Mouse (Mus musculus): ENCODE results near the gene Wnt16. TPM values are rescaled to one million over a fixed set of nuclear protein-coding genes. Genes with fewer than 3 reads are reported as not detected.

Gene Wnt16
- total and polyA plus RNA-seq, 3 experiments = 10.9 to 71.1 (median 15.9) TPM

DNA sequence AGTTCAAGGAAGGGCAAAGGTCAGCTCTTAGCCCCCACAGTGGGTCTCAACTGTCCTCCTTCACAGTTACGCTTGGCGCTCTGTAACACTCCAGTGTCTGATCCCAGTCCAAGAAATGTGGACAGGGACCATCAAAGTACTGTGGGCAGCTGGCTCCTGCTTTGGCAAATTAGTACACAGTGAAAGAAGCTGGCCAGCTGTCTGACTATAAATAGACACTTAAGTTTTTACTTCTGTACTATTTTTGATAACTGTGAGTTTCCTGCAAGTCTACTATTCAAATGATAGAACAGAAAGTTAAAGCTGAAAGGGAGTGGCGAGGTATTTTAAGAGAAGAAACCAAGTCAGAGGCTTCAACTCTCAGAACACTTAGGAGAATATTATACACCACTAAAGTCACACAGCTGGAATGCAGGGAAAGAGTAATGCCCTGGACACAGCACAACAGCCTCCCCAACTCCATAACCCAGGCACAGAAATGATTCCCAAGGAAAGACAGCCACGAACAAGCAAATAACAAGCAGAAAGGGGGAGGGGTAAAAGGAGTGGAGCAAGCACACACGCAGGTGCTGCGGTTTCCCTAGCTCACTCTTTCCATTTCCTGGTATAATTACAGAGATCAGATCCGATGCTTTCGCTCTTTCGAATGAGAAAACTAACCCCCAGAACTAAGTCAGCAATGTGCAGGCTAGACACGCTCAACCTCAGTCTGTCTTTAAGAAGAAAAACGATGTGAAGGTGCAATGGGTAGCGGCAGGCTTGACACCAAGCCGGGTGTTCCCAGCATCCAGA, 42.3 kb downstream of the Wnt16 start:
- peak overlapping the region in 2 of 3 experiments; percentile 26 to 43 for H3K4me3 ChIP-seq (replicated peaks in 1 of 3; ENCODE audit: low read depth in 2 of 3, low read length in 2 of 3, poor library complexity in 1 of 3)
- no peak for TF ChIP-seq ZC3H11A (IDR thresholded peaks at IDR 0.05; ENCODE audit: low read depth, low read length)
- peak; percentile 80; the same call in 1 of the 2 replicates for TF ChIP-seq JUND (conservative IDR thresholded peaks at IDR 0.05; ENCODE audit: low read depth, low read length)
- TF ChIP-seq UBTF (IDR thresholded peaks at IDR 0.05; ENCODE audit: low read depth, low read length) = no peak
- peak; percentile 97 for TF ChIP-seq BHLHE40 (IDR thresholded peaks at IDR 0.05; ENCODE audit: low read depth, low read length)
- TF ChIP-seq MEF2A (IDR thresholded peaks at IDR 0.05; ENCODE audit: borderline replicate concordance, low read depth, low read length) = peak; percentile 99
- no peak for TF ChIP-seq PAX5 (IDR thresholded peaks at IDR 0.05; ENCODE audit: low read length)
- TF ChIP-seq NELFE (IDR thresholded peaks at IDR 0.05; ENCODE audit: low read depth, low read length) = peak; percentile 30; the same call in 1 of the 2 replicates
- TF ChIP-seq ETS1 (conservative IDR thresholded peaks at IDR 0.05; ENCODE audit: low read depth, low read length) = peak; percentile 85
- peak; percentile 57; the same call in 1 of the 2 replicates for TF ChIP-seq MAZ (IDR thresholded peaks at IDR 0.05; ENCODE audit: low read depth, low read length)
- TF ChIP-seq MXI1 (IDR thresholded peaks at IDR 0.05; ENCODE audit: low read depth, low read length) = no peak
- peak; percentile 61; the same call in 1 of the 2 replicates for TF ChIP-seq ELF1 (IDR thresholded peaks at IDR 0.05; ENCODE audit: low read depth, low read length)
- no peak for TF ChIP-seq KAT2A (IDR thresholded peaks at IDR 0.05; ENCODE audit: insufficient replicate concordance, low read length)
- peak; percentile 84 for TF ChIP-seq MYC (IDR thresholded peaks at IDR 0.05; ENCODE audit: low read depth, low read length)
- no peak for TF ChIP-seq ZKSCAN1 (IDR thresholded peaks at IDR 0.05; ENCODE audit: borderline replicate concordance, low read depth, low read length)
- no peak; the same call in 1 of the 2 replicates for TF ChIP-seq SMC3 (IDR thresholded peaks at IDR 0.05; ENCODE audit: low read depth, low read length)
- no peak for TF ChIP-seq CHD1 (IDR thresholded peaks at IDR 0.05; ENCODE audit: low read depth, low read length)
- TF ChIP-seq SIN3A (IDR thresholded peaks at IDR 0.05; ENCODE audit: low read length) = peak; percentile 94
- TF ChIP-seq TBP (conservative IDR thresholded peaks at IDR 0.05; ENCODE audit: low read depth, low read length) = no peak
- peak; percentile 42; the same call in 1 of the 2 replicates for TF ChIP-seq HCFC1 (IDR thresholded peaks at IDR 0.05; ENCODE audit: low read depth, low read length)
- TF ChIP-seq E2F4 (IDR thresholded peaks at IDR 0.05; ENCODE audit: insufficient replicate concordance, low read depth, low read length) = no peak
- TF ChIP-seq CHD2 (IDR thresholded peaks at IDR 0.05; ENCODE audit: low read length) = peak; percentile 88
- TF ChIP-seq MAX (IDR thresholded peaks at IDR 0.05; ENCODE audit: low read length) = peak; percentile 77
- no peak for TF ChIP-seq USF2 (conservative IDR thresholded peaks at IDR 0.05; ENCODE audit: low read depth, low read length)
- no peak for TF ChIP-seq CTCF (conservative IDR thresholded peaks at IDR 0.05 in 1 of 2, IDR thresholded peaks at IDR 0.05 in 1 of 2; ENCODE audit: low read depth in 2 of 2, low read length in 2 of 2)
- no peak for TF ChIP-seq ZMIZ1 (IDR thresholded peaks at IDR 0.05; ENCODE audit: low read depth, low read length)
- TF ChIP-seq USF1 (IDR thresholded peaks at IDR 0.05; ENCODE audit: low read depth, low read length) = no peak
- TF ChIP-seq ZNF384 (IDR thresholded peaks at IDR 0.05; ENCODE audit: low read depth, low read length) = peak; percentile 54
- TF ChIP-seq GABPA (IDR thresholded peaks at IDR 0.05; ENCODE audit: insufficient replicate concordance, low read depth, low read length) = no peak
- no peak; the same call in 1 of the 2 replicates for TF ChIP-seq POLR2A (IDR thresholded peaks at IDR 0.05; ENCODE audit: low read depth, low read length)
- peak; percentile 80 for TF ChIP-seq IRF4 (IDR thresholded peaks at IDR 0.05; ENCODE audit: low read depth, low read length)
- TF ChIP-seq RCOR1 (conservative IDR thresholded peaks at IDR 0.05; ENCODE audit: low read depth, low read length) = peak; percentile 80; the same call in 1 of the 2 replicates
- TF ChIP-seq JUN (IDR thresholded peaks at IDR 0.05; ENCODE audit: insufficient read depth, low read depth, low read length) = peak; percentile 89
- no peak; the same call in 1 of the 2 replicates for TF ChIP-seq RAD21 (IDR thresholded peaks at IDR 0.05; ENCODE audit: low read depth, low read length)
- TF ChIP-seq MAFK (IDR thresholded peaks at IDR 0.05; ENCODE audit: insufficient replicate concordance, low read length) = peak; percentile 76; the same call in 1 of the 2 replicates
- peak; percentile 35; the same call in 1 of the 2 replicates for TF ChIP-seq NRF1 (IDR thresholded peaks at IDR 0.05; ENCODE audit: low read depth, low read length)
- TF ChIP-seq POLR2AphosphoS2 (IDR thresholded peaks at IDR 0.05; ENCODE audit: low read depth, low read length) = no peak
- peak; percentile 92 for TF ChIP-seq TCF12 (IDR thresholded peaks at IDR 0.05; ENCODE audit: low read depth, low read length)
- peak; percentile 90 for TF ChIP-seq EP300 (IDR thresholded peaks at IDR 0.05; ENCODE audit: low read length)
- H3K9me3 ChIP-seq (replicated peaks; ENCODE audit: low read length) = no peaks in the 10 kb centered on the region
- peaks cover 76% of the 10 kb centered on the region for H3K79me2 ChIP-seq (replicated peaks; ENCODE audit: control insufficient read depth, extremely low read depth, insufficient read depth, poor library complexity, severe bottlenecking)
- DNase-seq (ENCODE audit: extremely low read depth) = peak; percentile 91
- H3K27ac ChIP-seq (ENCODE audit: insufficient read depth, low read depth) = peak overlapping the region; percentile 97
- peak overlapping the region; percentile 40 for H3K9ac ChIP-seq (ENCODE audit: insufficient read depth, low read depth)
- H3K4me1 ChIP-seq (ENCODE audit: control insufficient read depth in 1 of 2, insufficient read depth in 2 of 2) = peaks cover 28 to 93% of the 10 kb centered on the region in 2 experiments
- peak overlapping the region; percentile 91 for H3K4me2 ChIP-seq (ENCODE audit: insufficient read depth, low read depth, poor library complexity, severe bottlenecking)
- no peaks in the 10 kb centered on the region for H3K27me3 ChIP-seq (replicated peaks)
- dilution Hi-C loops (cut with MboI; ENCODE audit: extremely low pct_ligation_motif_present, extremely low pct_unique_long_range_greater_than_20kb, low sequenced_read_pairs) (no loop called here), in situ Hi-C loops (cut with MboI; ENCODE audit: low pct_ligation_motif_present, low pct_unique_long_range_greater_than_20kb, low sequenced_read_pairs) (no loop called here)
- peaks cover 30 to 69% of the 10 kb centered on the region in 2 experiments for H3K36me3 ChIP-seq (replicated peaks in 1 of 2; ENCODE audit: control insufficient read depth in 1 of 2, insufficient read depth in 1 of 2, low read length in 1 of 2)
